Mouse (Mus musculus): ENCODE data around the gene Rara. TPM values are rescaled to one million over a fixed set of nuclear protein-coding genes. Genes with fewer than 3 reads are reported as not detected.

Rara gene
- polyA plus RNA-seq, 1 experiment: 28.2 TPM

DNA sequence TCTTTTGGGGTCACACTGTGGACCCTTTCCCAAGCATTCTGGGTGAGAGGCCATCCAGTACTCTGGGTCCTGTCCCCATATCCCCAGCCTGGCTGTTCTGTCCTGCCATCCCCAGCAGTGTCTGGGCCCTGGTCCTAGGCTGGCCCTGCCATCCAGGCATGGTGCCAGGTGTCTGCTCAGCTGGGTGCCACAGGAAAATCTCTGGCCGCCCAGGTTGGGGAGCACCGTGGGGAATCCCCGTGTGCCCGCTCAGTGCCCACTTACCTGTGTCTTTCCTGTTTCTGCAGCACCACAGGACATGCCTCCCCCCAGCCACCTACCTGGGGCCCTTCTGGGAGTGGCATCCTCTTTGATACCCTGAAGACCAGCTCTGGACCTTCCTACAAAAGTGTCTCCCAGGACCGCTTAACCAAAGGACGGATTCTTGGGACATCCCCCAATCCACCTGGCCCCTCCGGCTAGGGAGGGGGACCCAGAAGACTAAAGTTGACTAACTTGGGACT lies 22.4 kb downstream of the Rara start:
- H3K4me3 ChIP-seq (ENCODE audit: insufficient read depth, low read length): no peak overlapping the region
- peaks cover 35% of the 10 kb centered on the region for H3K4me1 ChIP-seq (ENCODE audit: control insufficient read depth, insufficient read depth, low read length)
- TF ChIP-seq POLR2A (IDR thresholded peaks at IDR 0.05; ENCODE audit: low read depth, low read length) (no peak), CTCF (IDR thresholded peaks at IDR 0.05; ENCODE audit: borderline replicate concordance, insufficient read depth, low read length) (no peak)
- H3K27ac ChIP-seq (ENCODE audit: insufficient read depth, low read length): no peak overlapping the region

DNA sequence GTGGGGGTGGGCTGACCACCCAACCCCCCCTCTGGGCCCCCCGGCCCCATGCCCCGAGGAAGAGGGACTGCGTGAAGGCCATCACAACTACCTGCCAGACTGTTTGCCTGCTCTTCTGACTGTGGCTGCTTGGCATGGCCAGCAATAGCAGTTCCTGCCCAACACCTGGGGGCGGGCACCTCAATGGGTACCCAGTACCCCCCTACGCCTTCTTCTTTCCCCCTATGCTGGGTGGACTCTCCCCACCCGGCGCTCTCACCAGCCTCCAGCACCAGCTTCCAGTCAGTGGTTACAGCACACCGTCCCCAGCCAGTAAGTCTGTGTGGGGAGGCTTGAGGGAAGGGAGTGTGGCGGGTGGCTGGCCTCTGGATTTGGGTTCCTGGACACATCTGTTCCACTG lies 22.9 kb downstream of the Rara start:
- TF ChIP-seq POLR2A (IDR thresholded peaks at IDR 0.05; ENCODE audit: low read depth, low read length) (no peak), CTCF (IDR thresholded peaks at IDR 0.05; ENCODE audit: borderline replicate concordance, insufficient read depth, low read length) (no peak)
- peak overlapping the region; percentile 62 for H3K27ac ChIP-seq (ENCODE audit: insufficient read depth, low read length)

DNA sequence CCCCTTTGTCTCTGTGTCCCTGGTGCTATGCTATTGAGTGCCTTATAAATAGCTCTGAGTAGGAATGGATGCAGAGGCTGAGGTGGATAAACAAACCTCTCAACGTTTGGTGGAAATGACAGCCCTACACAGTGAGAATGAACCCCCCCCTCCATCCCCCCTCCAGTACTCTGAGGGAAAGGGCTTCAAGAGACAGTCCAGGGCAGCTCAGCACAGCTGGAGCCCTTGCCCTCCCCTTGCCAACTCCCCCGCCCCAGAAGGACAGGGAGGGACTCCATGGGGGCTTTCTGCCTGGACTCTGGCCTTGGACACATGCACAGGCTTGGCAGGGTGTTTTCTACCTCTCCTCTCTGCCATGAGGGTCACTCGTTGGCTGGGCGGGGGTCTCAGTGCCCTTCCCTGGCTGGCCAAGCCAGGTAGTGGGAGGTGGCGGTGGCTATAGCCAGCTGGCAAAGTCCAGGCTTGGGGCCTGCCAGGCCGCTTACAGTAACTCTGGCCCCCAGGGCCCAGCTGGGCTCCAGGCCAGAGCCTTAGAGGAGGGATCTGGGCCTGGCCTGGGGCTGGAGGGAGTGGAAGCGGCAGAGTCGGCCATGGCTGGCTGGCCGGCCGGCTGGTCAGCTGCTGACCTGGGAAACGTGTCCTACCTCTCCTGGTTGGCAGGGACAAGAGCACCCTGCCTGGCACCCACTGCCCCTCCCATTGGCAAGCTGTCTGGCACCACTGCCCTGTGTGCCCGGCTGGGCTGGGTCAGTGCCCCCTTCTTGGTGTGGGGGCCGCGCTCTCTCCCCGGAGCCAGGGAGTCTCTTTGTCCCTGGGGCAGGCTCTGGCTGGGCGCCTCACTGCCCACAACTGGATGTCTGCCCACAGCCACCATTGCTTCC lies 23.6 kb downstream of the Rara start:
- no peak for TF ChIP-seq CTCF (IDR thresholded peaks at IDR 0.05; ENCODE audit: borderline replicate concordance, insufficient read depth, low read length)
- TF ChIP-seq POLR2A (IDR thresholded peaks at IDR 0.05; ENCODE audit: low read depth, low read length): peak; percentile 61; the same call in 1 of the 2 replicates
- peaks cover 28% of the 10 kb centered on the region for H3K4me1 ChIP-seq (ENCODE audit: control insufficient read depth, insufficient read depth, low read length)
- H3K4me3 ChIP-seq (ENCODE audit: insufficient read depth, low read length): no peak overlapping the region
- H3K27ac ChIP-seq (ENCODE audit: insufficient read depth, low read length): peak overlapping the region; percentile 62

More for the DNA sequence above, 22.9 kb downstream of the Rara start:
- H3K4me3 ChIP-seq (ENCODE audit: insufficient read depth, low read length): no peak overlapping the region
- H3K4me1 ChIP-seq (ENCODE audit: control insufficient read depth, insufficient read depth, low read length): peaks cover 32% of the 10 kb centered on the region

DNA sequence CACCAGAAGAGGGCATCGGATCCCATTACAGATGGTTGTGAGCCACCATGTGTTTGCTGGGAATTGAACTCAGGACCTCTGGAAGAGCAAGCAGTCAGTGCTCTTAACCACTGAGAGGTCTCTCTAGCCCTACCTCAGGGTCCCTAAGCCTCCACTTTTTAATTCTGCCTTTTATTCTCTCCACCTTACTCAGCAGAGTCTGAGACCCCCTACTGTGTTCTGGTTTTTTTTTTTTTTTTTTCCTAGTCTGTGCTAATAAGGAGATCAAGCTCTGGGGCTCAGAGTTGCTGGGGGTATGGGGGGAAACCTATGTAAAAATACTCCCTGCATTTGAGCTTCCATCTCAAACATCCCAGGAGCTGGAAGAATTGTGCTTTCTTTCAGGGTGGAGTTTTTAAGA lies 24.5 kb downstream of the Rara start:
- H3K4me3 ChIP-seq (ENCODE audit: insufficient read depth, low read length): no peak overlapping the region
- no peak overlapping the region for H3K27ac ChIP-seq (ENCODE audit: insufficient read depth, low read length)
- TF ChIP-seq CTCF (IDR thresholded peaks at IDR 0.05; ENCODE audit: borderline replicate concordance, insufficient read depth, low read length) (no peak), POLR2A (IDR thresholded peaks at IDR 0.05; ENCODE audit: low read depth, low read length) (no peak)
- H3K4me1 ChIP-seq (ENCODE audit: control insufficient read depth, insufficient read depth, low read length): peaks cover 25% of the 10 kb centered on the region

DNA sequence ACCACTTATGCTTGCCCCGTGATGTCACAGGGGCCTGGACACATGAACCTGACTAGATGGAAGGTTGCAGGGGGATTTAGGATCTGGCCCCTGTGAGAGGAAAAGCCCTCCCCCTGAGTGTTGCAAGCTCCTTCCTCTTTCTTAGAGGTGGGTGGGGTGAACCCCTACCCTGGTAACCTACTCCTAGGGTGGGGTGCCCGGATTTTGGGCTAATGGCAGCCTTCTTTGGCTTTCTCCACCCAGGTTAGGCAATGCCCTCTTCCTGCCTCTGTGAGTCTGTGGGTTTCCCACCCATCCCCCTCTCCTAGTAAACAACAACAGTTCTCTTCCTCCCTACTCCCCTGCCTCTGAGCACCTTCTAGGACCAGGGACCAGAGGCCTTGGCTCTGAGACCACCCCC lies 25.1 kb downstream of the Rara start:
- peaks cover 19% of the 10 kb centered on the region for H3K4me1 ChIP-seq (ENCODE audit: control insufficient read depth, insufficient read depth, low read length)
- TF ChIP-seq CTCF (IDR thresholded peaks at IDR 0.05; ENCODE audit: borderline replicate concordance, insufficient read depth, low read length): no peak
- no peak for TF ChIP-seq POLR2A (IDR thresholded peaks at IDR 0.05; ENCODE audit: low read depth, low read length)

DNA sequence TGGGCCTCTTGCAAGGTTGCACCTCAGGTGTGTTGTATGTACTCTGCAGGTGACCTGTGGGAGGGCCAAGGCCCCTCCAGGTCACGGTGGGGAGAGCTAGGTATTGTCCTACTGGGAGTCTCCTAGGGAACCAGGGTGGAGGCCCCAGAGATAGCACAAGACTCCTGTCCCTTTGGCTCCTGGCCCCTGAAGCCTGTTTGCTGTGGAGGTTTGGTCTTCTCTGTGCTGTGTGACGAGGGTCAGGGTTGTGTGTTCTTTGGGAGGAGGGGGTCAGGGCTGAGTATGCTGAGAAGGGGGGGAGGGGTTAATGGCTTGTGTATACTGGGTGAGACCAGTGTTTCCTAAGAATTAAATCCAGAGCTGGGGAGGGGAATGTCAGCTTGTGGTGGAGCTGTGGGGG lies 25.7 kb downstream of the Rara start:
- no peak overlapping the region for H3K4me3 ChIP-seq (ENCODE audit: insufficient read depth, low read length)
- peaks cover 13% of the 10 kb centered on the region for H3K4me1 ChIP-seq (ENCODE audit: control insufficient read depth, insufficient read depth, low read length)
- H3K27ac ChIP-seq (ENCODE audit: insufficient read depth, low read length): no peak overlapping the region
- TF ChIP-seq POLR2A (IDR thresholded peaks at IDR 0.05; ENCODE audit: low read depth, low read length) (no peak), CTCF (IDR thresholded peaks at IDR 0.05; ENCODE audit: borderline replicate concordance, insufficient read depth, low read length) (no peak)

More for the DNA sequence above, 25.1 kb downstream of the Rara start:
- no peak overlapping the region for H3K4me3 ChIP-seq (ENCODE audit: insufficient read depth, low read length)
- H3K27ac ChIP-seq (ENCODE audit: insufficient read depth, low read length): no peak overlapping the region

DNA sequence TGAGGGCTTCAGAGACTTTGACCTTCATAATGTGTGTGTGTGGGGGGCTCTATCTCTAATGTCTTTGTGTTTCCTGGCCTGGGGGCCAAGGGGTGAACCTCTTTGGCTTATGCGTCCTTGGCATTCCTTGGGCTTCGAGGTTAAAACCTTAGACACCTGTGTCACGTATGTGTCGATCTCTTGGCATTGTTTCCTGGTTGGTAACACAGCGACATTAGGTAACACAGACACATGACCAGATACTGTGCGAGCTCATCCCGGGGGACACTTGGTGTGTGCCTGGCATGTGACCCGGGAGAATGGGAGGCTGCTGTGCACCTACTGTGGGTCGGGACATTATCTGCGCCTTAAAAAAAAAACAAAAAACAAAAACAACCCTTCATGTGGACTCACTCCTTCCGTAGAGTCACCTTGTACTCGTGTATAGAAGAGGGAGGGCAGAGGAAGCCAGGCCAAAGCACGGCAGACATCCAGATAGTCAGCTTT lies 26.3 kb downstream of the Rara start:
- H3K4me3 ChIP-seq (ENCODE audit: insufficient read depth, low read length): no peak overlapping the region
- H3K27ac ChIP-seq (ENCODE audit: insufficient read depth, low read length): no peak overlapping the region
- TF ChIP-seq POLR2A (IDR thresholded peaks at IDR 0.05; ENCODE audit: low read depth, low read length) (no peak), CTCF (IDR thresholded peaks at IDR 0.05; ENCODE audit: borderline replicate concordance, insufficient read depth, low read length) (no peak)
- peaks cover 12% of the 10 kb centered on the region for H3K4me1 ChIP-seq (ENCODE audit: control insufficient read depth, insufficient read depth, low read length)

DNA sequence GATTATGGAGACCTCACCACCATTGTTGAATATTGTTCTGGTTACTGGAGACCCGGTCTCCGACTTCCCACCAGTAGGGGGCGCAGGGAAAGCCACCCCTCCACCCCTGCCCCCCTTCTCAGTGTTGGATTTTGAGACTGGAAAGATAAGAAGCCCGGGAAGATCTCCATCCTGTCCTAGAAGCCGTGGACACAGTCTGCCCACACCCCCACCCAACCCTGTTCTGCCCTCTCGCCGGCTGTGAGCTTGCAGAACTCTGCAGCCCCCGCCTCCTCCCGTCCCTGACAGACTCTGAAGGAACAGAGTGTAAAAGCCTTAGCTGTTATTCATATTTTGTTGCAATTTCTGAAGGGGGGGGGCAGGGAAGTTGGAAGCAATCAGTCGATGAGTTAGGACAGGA lies 26.8 kb downstream of the Rara start:
- H3K4me3 ChIP-seq (ENCODE audit: insufficient read depth, low read length): no peak overlapping the region
- 0 out of 2 replicates have a peak, but pooled peaks have one; percentile 8 for TF ChIP-seq CTCF (IDR thresholded peaks at IDR 0.05; ENCODE audit: borderline replicate concordance, insufficient read depth, low read length)
- 0 out of 2 replicates have a peak, but pooled peaks have one; percentile 9 for TF ChIP-seq POLR2A (IDR thresholded peaks at IDR 0.05; ENCODE audit: low read depth, low read length)
- peak overlapping the region; percentile 59 for H3K27ac ChIP-seq (ENCODE audit: insufficient read depth, low read length)
- H3K4me1 ChIP-seq (ENCODE audit: control insufficient read depth, insufficient read depth, low read length): peaks cover 12% of the 10 kb centered on the region

DNA sequence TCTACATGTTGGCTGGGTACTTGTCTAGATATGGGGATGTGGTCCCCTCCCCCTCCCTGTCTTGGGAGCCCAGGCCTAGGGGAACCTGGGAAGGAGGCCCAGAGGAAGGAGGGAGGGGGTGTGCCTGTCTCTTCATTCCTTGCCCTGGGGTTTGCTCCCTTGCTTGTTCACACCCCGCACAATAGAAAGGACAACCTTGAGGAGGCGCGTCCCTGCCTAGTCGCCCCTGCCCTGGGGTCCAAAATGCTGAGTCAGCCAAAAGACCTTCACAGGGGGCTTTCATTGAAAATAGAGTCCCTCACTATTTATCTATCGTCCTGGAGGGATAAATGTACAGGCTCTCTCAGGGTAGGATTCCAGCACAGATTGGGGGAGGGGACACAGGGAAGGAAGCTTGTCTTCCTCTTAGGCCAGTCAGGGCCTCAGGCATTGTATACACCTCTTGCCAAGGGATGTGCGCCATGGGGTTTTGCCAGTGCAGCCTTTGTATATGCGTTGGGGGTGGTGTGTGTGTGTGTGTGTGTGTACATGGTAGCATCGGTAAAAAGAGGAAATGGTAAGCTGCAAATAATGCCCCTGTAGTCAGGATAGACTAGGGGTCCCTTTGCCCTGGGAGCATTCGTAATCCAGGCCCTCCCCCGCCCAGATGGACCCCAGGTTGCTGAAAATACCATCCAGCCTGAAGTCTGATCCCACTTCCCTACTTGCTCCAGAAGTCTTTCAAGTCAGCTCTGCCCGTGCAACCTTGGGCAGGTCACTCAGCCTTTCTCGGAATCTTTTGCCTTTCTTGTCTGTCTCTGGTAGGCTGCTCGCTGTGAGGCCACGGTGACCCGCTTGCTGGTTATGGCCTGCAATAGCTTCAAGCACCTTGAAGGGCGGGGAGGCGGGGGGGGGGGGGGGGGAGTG lies 27.4 kb downstream of the Rara start:
- H3K4me1 ChIP-seq (ENCODE audit: control insufficient read depth, insufficient read depth, low read length): peaks cover 12% of the 10 kb centered on the region
- TF ChIP-seq POLR2A (IDR thresholded peaks at IDR 0.05; ENCODE audit: low read depth, low read length): no peak
- TF ChIP-seq CTCF (IDR thresholded peaks at IDR 0.05; ENCODE audit: borderline replicate concordance, insufficient read depth, low read length): no peak
- no peak overlapping the region for H3K4me3 ChIP-seq (ENCODE audit: insufficient read depth, low read length)
- H3K27ac ChIP-seq (ENCODE audit: insufficient read depth, low read length): peak overlapping the region; percentile 59
